Mouse (Mus musculus): Measurements from ENCODE around the gene Ccnq. TPM values are rescaled to one million over a fixed set of nuclear protein-coding genes. Genes with fewer than 3 reads are reported as not detected.

The Ccnq gene
- 10 to 100 TPM; 21.0 to 23.5 TPM for total RNA-seq (2021)
- long read RNA-seq, experiment 1, transcript Ccnq-201 (1 exons, 1,224 nt): major isoform, 25 of 25 reads
- long read RNA-seq, experiment 1, partial matches to known transcripts: 0 of 25 reads
- long read RNA-seq, experiment 1, other reads (novel, unspliced or antisense): 0 of 25 reads
- long read RNA-seq, experiment 2, transcript Ccnq-201 (1 exons, 1,224 nt): major isoform, 17 of 17 reads
- long read RNA-seq, experiment 2, partial matches to known transcripts: 0 of 17 reads
- long read RNA-seq, experiment 2, other reads (novel, unspliced or antisense): 0 of 17 reads

GRCm38 (mm10) chr11:78750885-78751842, at the start of gene Ccnq:
Gene Ccnq (minus strand): TSS chr11:78751729.
- DNase-seq: peak; percentile 79

DNA sequence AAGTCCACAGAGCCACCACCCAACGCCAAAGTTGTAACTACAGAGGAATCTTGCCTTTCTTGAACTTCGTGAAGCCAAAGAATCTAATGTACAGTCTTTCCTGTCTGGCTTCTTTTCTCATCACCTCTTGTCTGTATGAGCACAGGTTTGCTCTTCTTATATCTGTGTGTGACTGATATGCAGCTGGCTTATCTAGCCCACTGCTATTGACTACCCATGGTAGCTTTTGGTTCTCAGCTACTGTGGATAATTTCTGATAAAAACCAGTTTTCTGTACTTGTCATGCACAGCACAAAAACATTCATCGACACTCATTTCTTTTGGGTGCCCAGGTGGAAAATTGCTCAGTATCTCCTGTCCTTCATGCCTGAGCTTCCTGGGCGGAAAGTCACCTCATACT, 49.6 kb upstream of the Ccnq start:
- DNase-seq: no peak

DNA sequence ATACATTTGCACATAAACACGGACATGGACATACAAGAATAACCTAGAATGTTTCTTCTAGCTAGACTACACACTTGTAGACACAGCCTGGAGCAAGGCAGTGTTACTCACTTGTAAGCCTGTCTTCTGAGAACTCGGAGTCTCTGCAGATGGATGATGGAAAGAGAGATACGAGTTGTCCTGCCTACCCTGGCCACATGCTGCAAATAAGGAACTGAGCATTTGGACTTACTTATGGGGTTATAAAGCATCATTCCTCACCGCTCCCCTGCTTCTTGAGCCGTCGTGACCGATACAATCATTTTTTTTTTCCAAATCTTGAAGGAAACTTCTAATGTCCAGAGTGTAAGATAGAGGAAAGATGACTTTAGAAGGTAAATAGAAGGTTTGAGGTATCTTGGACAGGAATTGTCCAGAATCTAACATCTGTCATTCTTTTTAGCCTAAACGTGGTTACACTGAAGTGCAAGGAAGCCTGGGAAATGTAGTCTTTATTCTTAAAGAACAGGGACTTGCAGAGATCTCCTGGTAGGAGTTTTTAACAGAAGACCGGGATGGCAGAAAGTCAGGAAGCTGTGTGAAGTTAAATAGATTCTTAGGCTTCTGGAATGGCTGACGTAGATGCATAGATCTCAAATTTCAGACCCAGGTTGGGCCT, 44.7 kb upstream of the Ccnq start:
- DNase-seq: no peak

- DNase-seq: no peak
Observed at GRCm38 (mm10) chr11:78793116-78793515, 41.6 kb upstream of the Ccnq start.

GRCm38 (mm10) chr11:78792465-78792864, 40.9 kb upstream of the Ccnq start:
- no peak for DNase-seq

DNA sequence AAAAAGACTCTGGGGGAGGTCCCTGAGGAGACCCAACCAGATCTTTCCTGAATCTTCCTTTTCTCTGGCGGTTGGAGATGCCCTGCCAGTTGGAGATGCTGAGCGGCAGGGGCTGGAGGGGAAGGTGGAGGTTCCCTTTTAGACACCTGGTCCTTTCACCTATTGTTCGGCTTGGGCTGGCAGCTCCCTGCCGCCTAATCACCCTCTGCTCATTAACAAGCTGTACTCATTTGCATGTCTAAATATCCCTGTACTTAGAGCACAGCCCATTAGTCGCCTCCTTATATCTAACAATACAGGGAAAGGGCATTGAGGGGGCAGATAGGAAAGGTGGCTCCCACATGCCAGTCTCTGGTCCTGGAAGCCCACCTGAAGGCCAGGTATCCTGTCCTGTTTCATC, 40.5 kb upstream of the Ccnq start:
- DNase-seq: no peak

DNA sequence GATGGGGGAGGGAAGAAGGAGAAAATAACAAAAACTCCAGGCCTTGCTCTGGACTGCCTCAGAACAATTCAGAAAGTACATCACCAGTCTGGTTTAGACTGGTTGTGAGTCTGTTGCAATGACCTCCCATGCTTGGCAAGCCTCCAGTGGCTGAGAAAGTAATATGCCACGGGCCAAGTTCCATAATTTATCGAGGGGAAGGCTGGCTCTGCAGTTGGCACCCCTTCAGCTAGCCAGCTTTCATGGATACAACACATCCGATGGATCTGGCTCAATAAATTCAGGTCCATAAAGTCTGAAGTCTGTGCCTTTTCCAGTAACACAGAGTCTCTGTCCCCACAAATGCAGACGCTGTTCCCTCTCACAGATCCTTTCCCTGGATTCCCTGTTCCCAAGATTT, 40.1 kb upstream of the Ccnq start:
- peak; percentile 60 to 62 for DNase-seq

- no peak for DNase-seq
Observed at GRCm38 (mm10) chr11:78789370-78790060, 38.0 kb upstream of the Ccnq start.

DNA sequence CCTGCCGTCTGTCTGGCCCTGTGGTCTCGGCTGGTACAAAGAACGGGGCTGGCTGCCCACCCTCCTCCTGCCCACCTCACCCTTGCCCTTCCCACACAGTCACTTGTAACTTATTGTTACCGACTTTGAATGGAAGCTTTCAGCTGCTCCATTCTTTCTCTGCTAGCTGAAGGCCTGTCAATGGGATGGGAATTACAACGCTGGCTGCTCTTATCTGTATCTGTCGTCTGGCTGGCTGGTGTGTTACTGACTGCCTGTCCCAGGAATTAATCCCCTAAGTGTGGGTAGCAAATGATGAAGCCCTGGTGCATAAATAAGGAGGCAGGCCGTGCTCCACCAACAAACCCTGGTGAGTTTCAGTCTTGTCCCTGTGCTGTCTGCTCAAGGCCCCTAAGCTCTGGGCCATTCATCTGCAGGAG, 34.5 kb upstream of the Ccnq start:
- DNase-seq: no peak

- DNase-seq: no peak
Observed at GRCm38 (mm10) chr11:78782791-78783347, 31.3 kb upstream of the Ccnq start.

- DNase-seq: no peak
Observed at GRCm38 (mm10) chr11:78782326-78782725, 30.8 kb upstream of the Ccnq start.

DNA sequence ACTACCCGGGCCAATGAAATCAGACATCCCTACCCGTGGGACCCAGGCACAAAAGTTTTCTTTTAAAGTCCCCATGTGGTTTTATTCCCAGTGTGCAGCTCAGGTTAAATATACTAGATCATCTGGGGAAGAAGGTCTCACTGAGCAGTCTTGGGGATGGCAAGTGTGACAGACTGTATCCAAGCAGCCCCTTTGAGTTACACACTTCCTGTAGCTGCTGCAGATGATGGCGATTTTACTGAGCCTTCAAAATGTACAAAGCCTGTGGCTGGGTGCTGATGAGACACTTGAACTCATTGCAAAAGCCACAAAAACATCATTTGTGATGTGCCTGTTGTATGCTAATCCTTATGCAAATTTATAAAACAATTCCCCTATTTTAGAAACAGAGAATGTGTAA, 29.0 kb upstream of the Ccnq start:
- DNase-seq: no peak

DNA sequence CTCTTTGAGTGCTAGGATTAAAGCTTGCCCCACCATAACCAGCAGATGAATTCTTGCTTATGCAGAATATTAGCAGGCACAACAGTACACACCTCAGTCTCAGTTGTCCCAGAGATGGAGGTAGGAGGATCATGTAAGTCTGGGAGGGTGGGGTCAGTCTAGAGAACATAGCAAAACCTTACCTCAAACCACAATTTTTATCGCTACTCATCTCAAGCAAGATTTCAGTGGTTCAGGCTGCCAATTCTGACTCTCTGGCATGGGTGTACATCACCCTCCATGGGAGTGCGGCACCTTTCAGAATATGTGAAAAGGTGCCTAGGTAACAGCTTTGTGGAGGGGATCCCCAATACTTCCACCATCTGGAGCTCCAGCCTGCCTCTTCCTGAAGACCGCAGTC, 28.5 kb upstream of the Ccnq start:
- no peak for DNase-seq

DNA sequence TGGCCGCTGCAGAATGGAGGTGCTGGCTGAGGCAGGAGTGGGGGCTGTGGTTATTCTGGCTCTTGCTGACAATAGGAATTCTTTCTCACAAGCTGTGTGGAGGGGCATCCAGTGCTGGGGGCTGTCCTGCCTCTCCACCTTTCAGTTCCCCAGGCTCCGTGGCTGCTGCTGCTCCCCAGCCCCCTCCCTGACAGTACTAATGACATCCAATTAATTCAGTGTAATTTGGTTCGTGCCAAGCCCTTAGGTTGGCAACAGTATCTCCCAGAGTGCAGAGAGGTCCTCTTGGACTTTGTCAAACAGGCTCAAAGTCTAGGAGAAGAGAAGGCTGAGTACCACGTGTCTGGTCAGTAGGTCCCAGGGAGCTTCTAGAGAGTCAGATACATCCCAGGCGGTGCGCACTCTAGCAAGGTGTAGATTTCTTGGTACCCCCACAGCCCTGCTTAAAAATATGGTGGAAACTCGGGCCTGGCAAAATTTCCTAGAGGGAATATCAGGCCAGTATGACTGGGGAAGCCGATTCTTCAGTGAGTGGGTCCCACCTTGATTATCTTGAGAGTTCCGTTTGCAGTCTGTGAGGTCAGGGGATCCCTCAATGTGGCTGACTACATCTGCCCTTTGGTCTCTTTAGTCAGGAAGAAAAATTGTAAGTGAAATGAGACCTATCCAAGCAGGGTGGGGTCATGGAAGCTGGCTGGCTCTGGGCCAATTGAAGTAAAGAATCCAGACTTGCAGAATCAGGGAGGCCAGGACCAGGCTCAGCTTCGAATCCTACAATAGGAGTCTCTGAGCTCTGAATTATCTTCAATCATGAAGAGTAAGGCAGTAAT, 26.5 kb upstream of the Ccnq start:
- no peak for DNase-seq

- DNase-seq: peak in 1 of 2 experiments; percentile 8
Observed at GRCm38 (mm10) chr11:78771751-78772283, 20.3 kb upstream of the Ccnq start.

DNA sequence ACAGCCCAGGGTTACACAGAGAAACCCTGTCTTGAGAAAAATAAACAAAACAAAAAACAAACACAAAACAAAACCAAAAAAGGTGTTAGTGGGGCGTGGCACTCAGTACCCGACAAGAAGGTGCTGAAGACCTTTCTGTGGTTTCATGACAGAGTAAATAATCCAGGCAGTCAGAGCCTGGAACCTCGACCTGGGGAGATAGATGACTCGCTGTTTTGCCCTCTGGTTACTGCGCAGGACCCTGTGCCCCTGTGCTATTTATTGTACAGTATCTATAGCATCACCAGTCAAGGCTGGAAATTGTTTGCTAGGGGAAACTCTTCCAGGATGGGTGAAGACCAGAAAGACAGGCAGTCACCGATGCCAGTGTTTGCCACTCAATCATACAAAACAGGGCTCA, 18.9 kb upstream of the Ccnq start:
- no peak for DNase-seq

DNA sequence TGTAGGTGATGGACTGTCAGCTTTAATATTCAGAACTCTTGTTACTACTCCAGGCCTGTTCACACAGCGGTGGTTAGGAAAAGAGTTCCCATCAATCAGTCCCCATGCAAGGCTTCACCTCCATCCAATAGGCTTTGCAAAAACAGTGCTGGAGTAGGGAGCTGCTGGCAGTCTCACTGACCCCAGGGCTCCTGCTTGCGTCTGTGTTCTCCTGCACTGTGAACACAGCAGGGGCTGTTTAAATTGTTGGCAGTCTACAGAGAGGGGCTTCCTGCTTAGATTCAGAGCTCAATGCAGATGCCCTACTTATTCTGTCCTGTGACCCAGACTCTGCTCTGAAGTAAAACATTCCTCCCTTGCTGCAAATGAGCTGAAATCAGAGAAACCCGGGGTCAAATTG, 17.2 kb upstream of the Ccnq start:
- DNase-seq: no peak

DNA sequence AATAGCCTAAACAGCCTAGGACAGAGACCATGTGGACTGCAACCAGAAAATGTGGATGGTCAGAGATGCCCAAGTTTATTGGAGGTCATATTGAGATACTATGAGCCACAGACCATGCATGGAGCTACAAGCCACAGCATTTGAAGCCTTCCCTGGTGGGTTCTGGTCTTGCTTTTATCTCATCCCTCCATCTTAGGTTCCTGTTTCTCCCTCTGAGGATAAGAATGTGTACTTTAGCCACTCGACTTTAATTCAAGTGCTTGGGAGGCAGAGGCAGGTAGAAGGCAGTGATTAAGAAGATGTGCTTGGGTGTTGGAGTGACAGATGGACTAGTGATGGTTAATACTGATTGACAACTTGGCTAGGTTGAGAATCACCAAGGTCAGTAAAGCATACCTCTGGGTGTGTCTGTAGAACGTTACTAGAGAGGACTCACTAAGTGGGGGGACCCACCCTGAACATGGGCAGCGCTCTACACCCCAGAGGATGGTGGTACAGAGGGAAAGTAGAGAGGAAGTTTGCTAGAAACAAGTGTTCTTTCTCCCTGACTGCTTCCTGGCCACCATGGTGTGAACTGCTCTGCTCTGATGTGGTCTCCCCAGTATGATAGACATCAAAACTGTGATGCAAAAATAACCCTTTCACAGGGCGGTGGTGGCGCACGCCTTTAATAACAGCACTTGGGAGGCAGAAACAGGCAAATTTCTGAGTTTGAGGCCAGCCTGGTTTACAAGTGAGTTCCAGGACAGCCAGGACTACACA, 14.7 kb upstream of the Ccnq start:
- no peak for DNase-seq

DNA sequence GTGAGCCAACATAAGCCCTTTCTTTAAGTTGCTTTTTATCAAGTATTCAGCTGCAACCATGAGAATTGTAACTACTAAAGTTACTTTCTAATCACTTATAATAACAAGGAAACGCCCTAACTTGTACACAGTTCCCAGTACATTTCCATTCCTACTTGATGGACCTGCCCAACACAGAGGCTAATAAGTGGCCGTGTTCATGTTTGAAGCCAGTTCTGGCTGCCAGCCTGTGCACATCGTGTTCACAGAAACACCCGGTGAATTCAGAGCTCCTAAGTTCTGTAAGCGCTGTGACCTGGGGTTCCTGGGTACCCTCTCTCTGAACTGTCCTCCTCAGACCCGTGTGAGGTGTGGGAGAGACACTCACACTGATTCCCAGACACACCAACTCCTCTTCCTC, 13.3 kb upstream of the Ccnq start:
- DNase-seq: peak; percentile 6 to 25

DNA sequence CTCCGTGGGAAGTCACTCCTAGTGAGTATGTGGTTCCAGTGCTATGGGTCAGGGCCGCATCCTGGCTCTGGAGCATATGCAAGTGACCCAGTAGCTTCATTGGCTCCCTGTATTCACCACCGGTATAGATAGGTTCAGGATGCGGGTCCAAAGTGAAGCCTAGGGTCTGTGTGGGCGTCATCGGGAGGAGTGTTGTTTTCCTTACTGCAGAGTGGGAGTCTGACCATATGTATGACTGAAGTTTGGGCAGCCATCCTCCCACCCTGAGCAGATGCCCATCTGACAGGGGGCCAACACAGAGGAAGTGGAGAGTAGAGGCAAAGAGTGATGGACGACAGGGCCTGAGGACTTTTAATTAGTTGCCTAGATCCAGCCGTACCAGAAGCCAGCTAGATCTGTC, 12.8 kb upstream of the Ccnq start:
- no peak for DNase-seq
